8 mouse cellular contexts compared by ENCODE assay signal in genomic region chrX:111462833-111463564, GRCm38 (mm10).
DNase-seq lines count a peak whose midpoint lies in the region; ATAC-seq and TF ChIP-seq lines count a peak whose summit lies in the region.

No protein-coding gene starts in this region.

- TF ChIP-seq CTCF in left cerebral cortex, adult 2 months (IDR thresholded peaks at IDR 0.05): no peak; the same call in 1 of the 2 replicates

- peak overlapping the region; percentile 75 for H3K27ac ChIP-seq in forebrain, embryonic 14.5 days (ENCODE audit: low read depth, low read length)
- H3K27ac ChIP-seq in hindbrain, embryonic 14.5 days: peak overlapping the region; percentile 80; the same call in 1 of the 2 replicates
- no peak overlapping the region; the same call in 1 of the 2 replicates for H3K27ac ChIP-seq in left cerebral cortex, adult 2 months

- ATAC-seq in cerebellum, adult (ENCODE audit: insufficient number of reproducible peaks, low FRiP score, low TSS enrichment): peak; percentile 92
- peak; percentile 95 for ATAC-seq in forebrain, embryonic 14.5 days
- peak; percentile 97 for ATAC-seq in hindbrain, embryonic 14.5 days (ENCODE audit: low FRiP score)
- no peak for ATAC-seq in erythroid progenitor cell, adult 5-6 weeks (replicated peaks; ENCODE audit: low FRiP score, poor library complexity, severe bottlenecking)

- peak overlapping the region; percentile 48 for H3K4me2 ChIP-seq in forebrain, embryonic 14.5 days (ENCODE audit: low read length)
- peak overlapping the region; percentile 55 for H3K4me2 ChIP-seq in hindbrain, embryonic 14.5 days (replicated peaks)

- peak overlapping the region; percentile 54 for H3K4me3 ChIP-seq in forebrain, embryonic 14.5 days (ENCODE audit: low read depth, low read length)
- peak overlapping the region; percentile 57 for H3K4me3 ChIP-seq in hindbrain, embryonic 14.5 days (replicated peaks; ENCODE audit: low read length)
- H3K4me3 ChIP-seq in left cerebral cortex, adult 2 months: peak overlapping the region; percentile 59

- peak overlapping the region; percentile 70 for H3K9ac ChIP-seq in forebrain, embryonic 14.5 days (ENCODE audit: low read length)
- peak overlapping the region; percentile 65 for H3K9ac ChIP-seq in hindbrain, embryonic 14.5 days

- H3K36me3 ChIP-seq in forebrain, embryonic 14.5 days (ENCODE audit: control insufficient read depth, insufficient read depth, low read length): no peaks in the 10 kb centered on the region
- no peaks in the 10 kb centered on the region for H3K36me3 ChIP-seq in hindbrain, embryonic 14.5 days (replicated peaks; ENCODE audit: control insufficient read depth, insufficient read depth)

- intact Hi-C loops in left cerebral cortex, adult 2 months (cut with DNase I): no loop called here

- DNase-seq in R1 (ENCODE audit: low read depth, low spot score): peak; percentile 82
- DNase-seq in forebrain, embryonic 14.5 days (ENCODE audit: low spot score): peak; percentile 88
- peak; percentile 78 for DNase-seq in hindbrain, embryonic 14.5 days (ENCODE audit: low spot score)
- DNase-seq in left cerebral cortex, adult 2 months (ENCODE audit: extremely low spot score in 1 of 2, low spot score in 2 of 2): peak; percentile 32 to 43
- peak; percentile 30 to 68 for DNase-seq in lung, postnatal 4 days
- DNase-seq in right cerebral cortex, postnatal 14 days: peak; percentile 45

- no peaks in the 10 kb centered on the region for H3K9me3 ChIP-seq in forebrain, embryonic 14.5 days (replicated peaks; ENCODE audit: control insufficient read depth, low read length)
- no peaks in the 10 kb centered on the region for H3K9me3 ChIP-seq in hindbrain, embryonic 14.5 days (ENCODE audit: control insufficient read depth, low read length)

- H3K4me1 ChIP-seq in forebrain, embryonic 14.5 days (ENCODE audit: control insufficient read depth, insufficient read depth, low read length): no peaks in the 10 kb centered on the region
- H3K4me1 ChIP-seq in hindbrain, embryonic 14.5 days (replicated peaks; ENCODE audit: control insufficient read depth, insufficient read depth, low read length): no peaks in the 10 kb centered on the region

- 25% methylated on average over 34 of the region's 72 CpGs for WGBS in forebrain, embryonic 14.5 days
- 13% methylated on average over 41 of the region's 72 CpGs for WGBS in hindbrain, embryonic 14.5 days

- H3K27me3 ChIP-seq in forebrain, embryonic 14.5 days (replicated peaks; ENCODE audit: control insufficient read depth, insufficient read depth, low read length): no peaks in the 10 kb centered on the region
- no peaks in the 10 kb centered on the region for H3K27me3 ChIP-seq in hindbrain, embryonic 14.5 days (ENCODE audit: control insufficient read depth, insufficient read depth, low read length)

Comparison
In these comparisons a context has a peak if more than half of its experiments do, and no peak if none do; other contexts are left out.
1. DNase-seq: peak in every context shown above with its lines; median percentile 88 in forebrain, embryonic 14.5 days; 82 in R1; 78 in hindbrain, embryonic 14.5 days; 49 in lung, postnatal 4 days; 45 in right cerebral cortex, postnatal 14 days; 38 in left cerebral cortex, adult 2 months.